Mouse (Mus musculus): Measurements from ENCODE around the gene Manf.

Gene Manf

DNA sequence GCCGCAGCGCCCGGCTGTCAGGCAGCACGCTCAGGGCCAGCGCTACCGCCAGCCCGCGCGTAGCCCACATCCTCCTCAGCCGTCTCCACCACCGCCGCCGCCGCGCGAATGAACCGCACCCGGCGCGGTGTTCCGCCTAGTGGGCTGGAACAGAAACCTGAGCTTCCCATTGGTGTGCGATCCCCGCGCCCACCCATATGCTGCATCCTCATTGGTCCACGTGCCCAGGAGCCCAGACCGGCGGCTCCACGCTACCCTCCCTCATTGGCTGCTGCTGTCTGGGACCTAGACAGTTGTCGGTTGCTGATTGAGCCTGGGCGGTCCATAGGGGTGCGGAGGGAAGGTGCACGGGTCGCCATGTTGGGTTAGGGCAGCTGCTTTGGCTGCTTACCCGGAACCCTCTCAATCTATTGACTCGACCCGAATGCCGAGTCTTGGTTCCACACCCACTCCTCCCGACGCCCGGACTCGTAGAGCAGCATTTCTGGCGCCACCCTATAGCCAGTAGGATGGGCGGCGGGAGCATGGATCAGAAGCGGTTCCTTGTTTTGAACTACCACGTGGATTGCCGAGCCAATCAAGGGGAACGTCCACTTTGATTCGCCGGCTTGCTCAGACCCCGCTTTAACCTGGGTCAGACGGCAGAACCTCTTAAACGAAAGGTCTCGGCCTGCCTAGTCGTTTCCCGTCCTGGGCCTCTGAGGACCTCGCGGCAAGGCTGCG is at the start of gene Manf:
Gene Manf, minus strand, starts transcription at position 151 of the 723 bp plus-strand sequence.
- peak; percentile 90 to 96 for DNase-seq

DNA sequence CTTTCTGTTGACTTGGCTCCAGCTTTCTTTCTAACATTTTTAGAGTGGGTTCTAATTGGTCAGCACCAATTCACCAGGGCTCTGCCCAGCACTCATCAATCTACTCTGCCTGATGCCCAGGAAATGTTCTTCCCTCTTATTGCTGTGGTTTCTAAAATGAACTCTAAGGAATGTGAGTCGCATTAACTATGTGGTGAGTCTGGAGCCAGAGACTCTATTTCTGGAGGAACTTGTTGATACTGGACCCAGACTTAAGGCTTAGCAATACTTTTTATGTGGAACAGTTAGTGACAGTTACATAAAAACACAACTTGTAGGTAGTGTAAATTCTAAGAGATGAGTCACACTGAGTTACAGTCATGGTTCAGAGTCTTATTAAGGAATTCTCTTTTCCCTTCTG is 43.2 kb upstream of the Manf start:
- no peak for DNase-seq

DNA sequence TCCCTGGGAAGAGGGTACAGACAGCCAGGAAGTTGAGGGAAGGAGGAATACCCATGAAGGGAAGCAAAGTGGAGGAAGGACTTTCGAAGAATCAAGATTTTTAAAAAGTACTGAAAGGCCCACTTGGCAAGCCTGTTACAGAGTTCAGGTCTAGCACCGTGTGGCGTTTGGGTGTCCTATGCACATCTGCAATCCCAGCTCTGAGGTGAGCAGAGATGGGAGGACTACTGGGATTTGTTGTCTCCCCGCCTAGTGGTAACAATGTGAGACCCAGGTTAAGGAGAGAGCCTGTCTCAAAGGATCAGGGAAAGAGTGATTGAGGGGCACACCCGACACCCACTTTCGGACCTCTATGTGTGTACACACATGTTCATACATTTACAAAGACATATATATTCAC is 23.1 kb upstream of the Manf start:
- DNase-seq = no peak

DNA sequence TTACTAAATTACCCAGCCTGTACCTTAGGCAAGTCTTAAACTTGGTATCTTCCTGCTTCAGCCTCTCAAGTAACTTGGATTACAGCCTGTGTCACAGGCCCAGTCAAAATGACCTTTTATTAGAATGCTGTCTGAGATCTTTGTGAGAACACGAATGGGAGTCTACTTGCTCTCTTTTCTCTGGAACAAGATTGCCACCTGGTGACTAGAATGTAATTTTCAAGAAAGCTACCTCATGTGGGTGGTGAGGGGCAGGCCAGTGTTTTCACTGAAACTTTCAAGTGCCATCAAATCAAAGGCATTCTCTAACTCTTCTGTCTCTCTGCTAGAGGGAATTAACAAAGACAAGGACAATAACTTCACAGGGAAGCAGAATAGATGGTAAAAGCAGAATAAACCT is 22.0 kb upstream of the Manf start:
- no peak for DNase-seq

DNA sequence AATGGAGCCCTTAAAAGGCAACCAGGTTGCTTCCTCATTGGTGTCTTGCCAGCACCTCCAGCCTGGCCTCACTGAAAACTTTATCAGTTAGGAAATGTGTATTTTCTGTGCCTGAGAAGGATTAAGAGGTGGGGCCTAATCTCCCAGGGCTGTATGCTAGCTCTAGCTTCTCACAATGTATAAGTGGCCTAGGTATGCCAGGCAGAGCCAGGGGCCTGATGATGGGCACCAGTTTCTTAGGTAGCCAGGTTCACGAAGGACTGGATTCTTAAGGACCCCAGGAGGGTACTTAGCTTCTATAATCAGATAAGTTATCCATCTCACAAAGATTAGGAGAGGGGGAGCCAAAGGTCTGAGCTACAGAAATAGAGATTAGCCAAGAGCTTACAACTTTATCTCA is 19.8 kb upstream of the Manf start:
- no peak for DNase-seq

DNA sequence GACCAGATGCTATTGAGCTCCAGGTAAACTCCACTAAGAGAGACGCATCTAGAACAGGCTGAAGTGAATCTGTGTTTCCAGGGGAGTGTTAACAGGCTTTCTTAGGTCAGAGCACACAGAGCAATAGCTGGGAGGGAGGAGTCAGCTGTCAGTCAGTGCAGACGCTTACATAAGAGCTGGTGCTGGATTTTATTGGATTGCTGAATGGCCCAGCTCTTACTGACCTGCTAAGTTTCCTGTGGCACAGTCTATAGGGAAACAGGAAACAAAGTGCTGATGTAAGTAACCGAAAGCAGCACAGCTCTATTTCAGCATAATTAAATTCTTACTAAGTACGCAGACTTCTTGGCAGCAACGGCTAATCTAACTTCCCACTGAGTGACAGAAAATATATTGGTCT is 16.9 kb upstream of the Manf start:
- DNase-seq = no peak

DNA sequence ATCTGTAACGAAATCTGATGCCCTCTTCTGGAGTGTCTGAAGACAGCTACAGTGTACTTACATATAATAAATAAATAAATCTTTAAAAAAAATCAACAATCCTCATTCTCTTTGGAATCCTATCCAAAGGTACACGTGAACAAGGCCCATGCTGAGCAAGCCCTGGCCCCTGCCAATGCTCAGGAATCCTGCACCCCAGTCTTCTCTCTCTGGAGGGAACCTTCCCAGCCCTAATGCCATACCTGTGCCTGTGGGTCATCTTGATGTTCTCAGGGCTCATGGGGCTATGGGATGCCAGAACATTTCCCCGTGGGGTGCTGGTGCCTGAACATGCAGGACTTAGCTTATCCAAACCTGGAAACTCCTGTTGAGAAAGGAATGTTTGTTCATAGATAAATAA is 16.4 kb upstream of the Manf start:
- no peak for DNase-seq

DNA sequence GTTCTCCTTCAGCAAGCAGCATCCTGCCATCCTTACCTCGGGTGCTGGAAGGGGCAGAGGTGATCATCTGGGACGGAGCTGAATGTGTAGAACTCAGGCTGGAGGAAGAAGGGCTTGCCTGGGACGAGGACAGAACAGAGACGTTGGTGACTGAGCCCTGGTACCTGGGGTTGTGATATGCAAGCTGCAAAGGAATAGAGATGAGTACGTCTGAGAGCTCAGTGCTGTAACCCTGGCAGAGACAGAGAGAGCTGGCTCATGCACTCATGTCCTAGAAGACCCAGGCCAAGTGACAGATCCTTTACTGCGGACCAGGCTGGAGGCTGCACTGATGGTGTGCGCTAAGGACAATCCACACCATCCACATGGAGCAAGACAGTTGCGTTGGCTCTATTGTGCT is 14.8 kb upstream of the Manf start:
- DNase-seq = no peak

DNA sequence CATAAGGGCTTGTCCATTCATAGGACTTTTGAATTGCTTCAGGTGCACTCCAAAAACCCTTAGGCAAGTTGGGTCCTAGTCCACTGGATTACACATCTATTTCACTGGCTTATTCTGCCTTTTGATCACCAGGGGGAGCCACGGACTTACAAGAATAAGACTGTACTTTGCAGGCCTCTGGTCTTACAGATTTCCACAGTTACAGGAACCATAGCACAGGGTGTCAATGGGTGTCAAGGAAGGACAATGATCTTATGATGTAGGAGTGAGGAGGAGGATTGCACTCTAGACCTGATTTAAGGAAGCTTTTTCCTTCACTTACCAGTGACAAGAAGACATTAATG is 12.0 kb upstream of the Manf start:
- DNase-seq = no peak

DNA sequence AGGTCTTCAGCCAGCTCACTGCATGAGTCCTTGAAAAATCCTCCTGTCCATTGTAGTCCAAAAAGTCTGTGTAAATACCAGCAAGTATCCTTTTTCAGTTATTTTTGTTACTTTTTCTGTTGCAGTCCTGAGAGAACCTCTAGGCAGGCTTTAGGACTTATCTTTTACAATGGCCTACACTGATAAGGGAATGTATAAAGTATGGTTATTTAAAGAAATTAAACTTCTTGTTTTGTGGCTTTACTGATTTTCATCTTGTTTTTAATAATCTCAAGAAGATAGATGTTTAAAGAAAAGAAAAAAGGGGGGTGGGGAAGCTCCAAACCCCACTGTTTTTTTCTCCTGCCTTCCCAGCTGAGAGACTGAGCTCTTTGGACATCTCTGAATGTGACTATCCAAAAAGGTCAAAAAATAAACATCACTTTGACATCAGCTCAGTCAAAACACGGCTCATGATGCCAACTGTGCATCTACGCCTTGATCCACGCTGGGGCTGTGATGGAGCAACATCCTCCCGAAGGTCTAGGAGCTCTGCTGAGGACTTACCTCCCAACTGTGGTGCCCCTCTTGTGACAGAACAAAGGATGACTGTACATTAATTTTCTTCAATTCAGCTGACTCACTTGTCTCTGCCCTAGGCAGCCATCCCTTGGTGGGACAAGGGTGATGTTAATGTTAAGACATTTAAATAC is 11.5 kb upstream of the Manf start:
- no peak for DNase-seq

DNA sequence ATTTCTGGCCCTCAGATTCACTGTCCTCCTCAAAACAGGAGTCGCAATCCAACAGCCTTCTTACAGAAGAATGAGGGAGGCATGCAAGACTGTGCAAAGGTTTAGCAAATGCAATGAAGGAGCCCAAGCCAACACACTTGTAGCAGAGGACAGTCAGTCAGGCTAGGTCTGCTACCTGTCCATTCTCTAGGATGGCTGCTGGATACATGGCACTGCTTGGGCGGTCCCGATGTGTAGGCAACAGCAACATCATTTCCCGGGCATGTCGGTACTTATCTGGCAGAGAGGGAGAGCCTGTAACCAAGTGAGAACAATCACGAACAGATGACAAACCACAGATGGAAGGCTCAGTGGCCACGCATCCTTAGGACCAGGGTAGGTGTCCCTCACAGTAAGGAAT is 9.8 kb upstream of the Manf start:
- no peak for DNase-seq

DNA sequence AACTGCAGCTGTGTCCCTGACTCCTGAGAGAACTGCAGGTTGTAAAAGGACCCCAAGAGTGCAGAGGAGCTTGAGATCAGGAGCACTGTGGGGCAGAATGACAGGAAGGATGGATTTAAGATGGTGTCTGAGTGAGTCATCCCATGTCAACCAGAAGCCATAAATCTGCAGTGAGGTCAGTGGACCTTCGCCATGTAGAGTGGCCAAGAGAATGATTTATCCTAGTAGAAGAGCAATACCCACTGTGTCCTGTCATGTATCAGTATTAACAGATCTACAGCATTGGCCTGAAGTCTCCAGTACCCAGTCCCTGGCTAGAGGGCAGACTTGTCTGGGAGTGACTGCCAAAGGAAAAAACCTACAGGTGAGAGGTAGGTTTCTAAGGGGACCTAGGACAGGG is 7.1 kb upstream of the Manf start:
- no peak for DNase-seq

DNA sequence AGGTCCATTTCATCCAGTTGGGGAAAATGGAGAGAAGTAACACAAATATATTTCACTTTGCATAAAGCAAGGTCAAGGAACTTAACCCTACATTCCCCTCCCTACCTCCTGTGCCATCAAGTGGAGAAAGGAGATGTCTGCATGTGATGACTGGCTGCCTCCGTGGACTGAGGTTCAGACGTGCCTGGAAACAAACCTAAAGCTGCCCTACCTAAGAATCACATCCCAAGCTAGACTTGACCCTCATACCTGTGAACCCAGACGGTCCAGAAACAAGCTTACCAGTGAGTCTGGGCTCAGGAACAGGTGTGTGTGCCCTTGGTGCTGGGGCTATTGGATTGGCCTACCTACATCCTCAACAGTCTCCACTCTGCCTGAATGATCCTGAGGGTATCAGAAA is 1.5 kb upstream of the Manf start:
- no peak for DNase-seq

DNA sequence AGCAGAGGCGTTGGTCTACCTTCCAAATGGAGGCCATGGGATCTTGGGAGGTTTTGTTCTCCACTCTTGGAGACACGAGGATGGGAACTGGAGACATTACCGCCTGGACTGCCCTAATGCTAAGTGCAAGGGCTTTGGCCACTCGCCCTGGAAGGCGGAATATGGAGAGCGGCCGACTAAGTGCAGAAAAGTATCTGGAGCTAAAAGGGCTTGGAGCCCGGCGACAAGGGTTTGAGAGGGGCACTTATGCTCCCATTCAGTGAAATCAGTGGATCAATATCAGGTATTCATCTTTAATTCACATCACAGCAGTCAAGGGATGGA is 735 bp upstream of the Manf start:
- DNase-seq = no peak

DNA sequence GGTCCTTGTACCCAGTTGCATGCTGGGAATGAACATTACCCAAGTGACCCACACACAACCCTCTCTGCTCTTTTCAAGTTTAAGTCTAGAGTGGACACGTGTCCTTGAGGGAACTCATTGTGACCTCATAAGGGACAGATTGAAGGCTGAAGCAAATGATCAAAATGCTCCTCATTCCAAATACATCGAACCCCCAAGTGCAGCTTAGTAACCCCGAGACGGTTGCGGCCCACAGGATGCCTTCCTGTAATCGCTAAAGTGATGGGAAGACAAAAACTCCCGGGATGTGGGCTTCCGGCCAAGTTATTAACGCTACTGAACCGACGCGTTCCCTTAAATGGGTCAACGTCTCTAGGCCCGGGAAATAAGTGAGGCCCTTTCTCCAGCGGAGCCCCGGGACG is 438 bp downstream of the Manf start:
- no peak for DNase-seq

DNA sequence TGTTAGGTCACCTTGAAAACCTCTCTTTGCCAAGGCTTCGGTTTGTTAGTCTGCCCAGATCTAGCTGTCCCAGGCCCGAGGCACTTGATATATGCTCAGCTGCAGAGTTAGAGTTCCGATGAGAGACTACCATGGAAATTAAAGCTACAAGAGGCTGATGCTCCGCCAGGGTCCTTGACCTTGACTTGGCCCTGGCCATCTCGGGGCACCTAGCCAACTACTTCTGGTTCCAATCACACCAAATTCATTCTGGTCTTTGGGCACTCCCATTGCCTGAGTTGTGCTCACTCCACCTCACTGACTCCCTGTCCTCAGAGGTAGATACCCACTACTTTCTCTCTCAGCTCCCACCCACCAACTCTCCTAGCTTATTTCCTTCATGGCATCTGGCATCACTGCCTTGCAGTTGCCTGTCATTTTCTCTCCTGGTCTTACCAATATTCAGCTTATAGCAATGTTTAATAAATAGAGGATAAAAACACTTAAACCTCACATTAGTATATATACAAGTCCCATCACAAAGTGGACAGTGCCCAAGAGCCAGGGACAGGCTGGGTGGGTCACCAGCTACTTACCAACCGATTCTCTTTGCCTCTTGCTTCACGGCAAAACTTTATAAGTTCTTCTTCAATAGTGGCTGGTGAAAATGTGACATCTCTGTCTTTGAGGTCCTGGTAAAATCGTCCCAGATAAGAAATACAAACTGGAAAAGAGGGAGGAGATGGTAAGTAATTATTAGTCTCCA is 1.1 kb downstream of the Manf start:
- DNase-seq = no peak

DNA sequence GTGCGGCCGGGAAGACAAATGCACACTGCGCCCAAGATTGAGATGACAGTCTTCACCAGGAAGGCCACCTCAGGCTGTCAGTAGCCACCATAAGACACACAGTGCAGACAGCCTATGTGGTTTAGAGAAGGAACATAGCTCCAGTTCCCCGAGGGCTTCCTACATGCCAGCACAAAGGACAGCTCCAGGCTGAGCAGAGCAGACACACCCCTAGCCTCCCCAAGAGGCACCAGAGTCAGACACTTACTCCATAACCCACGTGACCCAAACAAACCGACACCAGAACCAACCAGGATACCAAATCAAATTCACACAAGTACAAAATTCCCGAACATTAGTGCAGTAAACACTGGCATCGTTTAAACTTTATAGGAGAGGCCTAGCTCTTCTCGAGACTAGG is 2.5 kb downstream of the Manf start:
- DNase-seq = no peak

DNA sequence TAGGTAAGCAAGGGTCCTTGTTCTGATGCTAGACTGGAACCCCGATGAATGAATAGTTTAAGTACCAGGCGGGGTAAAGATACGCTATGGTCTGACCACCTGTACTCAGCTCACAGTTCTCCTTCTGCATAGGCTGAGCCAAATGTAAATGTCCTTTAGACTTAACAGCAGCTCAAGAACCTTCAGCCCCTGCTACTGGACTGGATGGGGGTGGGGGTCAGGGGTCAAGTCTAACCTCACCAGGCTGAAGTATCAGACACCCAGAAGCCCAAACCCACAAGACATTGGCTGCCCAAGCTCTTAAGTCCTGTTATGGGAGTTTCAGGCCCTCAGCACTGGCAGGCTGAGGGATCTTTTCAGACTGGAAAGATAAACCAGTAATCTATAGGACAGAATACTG is 3.4 kb downstream of the Manf start:
- DNase-seq = no peak

DNA sequence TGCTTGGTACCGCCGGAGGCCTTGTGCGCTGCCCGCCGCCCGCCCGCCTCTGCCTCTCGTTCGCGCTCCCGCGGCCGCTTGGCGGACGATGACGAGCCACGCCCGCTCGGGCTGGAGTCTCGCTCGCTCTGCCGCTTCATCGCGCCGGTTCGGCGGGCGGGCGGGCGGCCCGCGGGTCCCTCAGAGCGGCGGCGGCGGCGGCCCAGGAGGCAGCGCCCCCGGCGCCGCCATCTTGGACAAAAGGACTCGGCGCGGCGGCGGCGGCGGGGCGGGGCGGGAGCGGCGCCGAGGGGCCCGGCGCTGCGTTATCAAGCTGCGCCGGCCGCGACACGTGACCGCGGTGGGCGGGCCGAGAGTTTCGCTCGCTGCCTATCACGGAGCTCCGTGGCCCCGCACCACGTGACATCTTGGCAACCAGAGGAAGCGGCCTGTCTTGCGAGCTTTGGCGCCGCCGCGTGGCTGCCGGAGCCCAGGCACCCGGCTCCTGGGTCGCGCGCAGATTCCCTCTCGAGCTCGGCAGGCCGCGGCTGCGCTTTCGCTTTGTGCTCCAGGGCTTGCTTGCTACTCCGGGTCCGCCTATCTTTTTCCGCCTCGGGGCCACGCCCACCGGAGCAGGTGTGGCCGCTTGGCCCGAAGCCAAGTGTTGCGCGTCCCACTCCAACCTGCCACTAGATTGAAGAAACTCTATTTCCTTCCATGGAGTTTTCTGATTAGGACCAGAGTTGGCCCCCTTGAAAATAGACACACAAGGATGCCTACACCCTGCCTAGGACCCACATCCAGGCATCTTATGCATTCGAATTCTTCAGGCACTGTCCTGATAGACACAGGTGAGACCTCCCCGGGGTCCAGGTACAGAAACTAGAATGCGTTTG is 4.7 kb downstream of the Manf start, which contains the start of gene Rbm15b:
Gene Rbm15b, minus strand, starts transcription at position 601 of the 875 bp plus-strand sequence.
- peak; percentile 97 to 98 for DNase-seq

DNA sequence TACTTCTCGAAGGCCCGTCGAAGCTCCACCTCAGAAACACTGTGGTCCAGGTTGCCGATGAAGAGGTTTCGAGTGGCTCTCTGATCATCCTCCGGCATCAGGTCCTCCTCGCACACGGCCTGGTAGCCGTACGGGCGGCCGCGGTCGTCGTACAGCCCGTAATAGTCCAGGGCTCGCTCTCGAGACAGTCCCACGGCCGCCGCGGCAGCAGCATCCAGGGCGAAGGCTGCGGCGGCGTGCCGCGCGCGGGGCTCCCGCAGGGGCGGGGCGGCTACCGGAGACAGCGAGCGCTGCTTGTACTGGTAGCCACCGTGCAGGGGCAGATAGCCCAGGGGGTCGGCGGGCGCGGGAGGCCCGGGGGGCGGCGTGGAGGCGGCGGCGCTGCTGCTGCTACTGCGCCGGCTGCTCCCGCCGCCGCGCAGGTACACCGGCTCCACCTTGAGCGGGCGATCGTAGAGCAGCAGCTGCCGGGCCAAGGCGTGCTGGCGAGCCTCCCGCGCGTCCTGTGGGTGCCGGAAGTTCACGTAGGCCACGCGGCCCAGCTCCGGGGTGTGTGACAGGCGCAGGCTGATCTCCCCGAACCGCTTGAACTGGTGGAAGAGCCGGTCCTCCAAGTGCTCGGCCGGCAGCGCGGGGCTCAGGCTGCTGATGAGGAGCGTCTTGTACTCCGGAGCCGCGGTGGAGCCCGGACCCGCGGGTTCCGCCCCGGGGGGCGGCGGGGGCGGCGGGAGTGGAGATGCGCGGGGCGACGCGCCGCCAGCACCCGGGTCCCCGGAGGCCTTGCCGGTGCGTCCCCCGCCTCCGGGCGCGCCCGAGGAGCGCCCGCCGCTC is 5.7 kb downstream of the Manf start:
- DNase-seq = peak; percentile 51 to 52

DNA sequence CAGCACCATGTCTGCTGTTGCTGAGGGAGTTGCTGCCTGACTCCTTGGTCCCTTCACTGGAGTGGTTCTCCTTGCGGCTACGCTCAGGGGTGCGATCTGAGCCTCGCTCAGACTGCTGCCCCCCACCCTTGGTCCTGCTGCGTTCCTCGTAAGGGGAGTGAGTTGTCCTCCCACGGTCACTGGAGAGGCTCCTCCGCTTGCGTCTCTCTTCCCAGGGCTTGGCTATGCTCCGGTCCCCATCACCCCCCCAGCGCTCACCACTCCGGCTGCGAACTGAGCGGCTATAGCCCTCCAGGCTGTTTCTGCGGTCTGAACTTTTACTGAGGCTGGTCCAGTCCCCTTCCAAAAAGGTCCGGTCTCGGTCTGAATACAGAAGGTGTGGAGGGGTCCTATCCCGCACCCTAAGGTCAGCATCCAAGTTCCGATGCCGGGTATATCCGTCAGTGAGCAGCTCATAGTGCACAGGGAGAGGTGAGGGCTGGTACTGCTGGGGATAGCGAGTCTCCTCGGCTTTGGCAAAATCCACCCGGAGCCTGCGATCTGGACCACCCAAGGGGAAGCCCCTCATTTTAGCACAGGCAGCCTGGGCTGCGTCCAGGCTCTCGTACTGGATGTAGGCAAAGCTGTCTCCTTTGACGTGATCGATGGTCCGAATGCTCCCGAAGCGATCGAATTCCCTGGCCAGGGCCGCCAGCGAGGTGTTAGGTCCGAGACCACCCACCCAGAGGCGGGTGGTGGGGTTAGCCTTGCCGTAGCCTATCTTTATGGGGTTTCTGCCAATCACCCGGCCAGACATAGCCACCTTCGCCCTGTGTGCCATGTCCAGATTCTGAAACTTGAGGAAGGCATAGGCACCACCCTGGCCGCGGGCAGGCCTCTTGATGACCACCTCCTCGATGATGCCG is 6.5 kb downstream of the Manf start:
- DNase-seq = no peak

Measured in spleen, adult 18-20 months (tissue).